Mouse (Mus musculus) midbrain, embryonic 11.5 days (tissue): ENCODE data around the gene Scyl2. TPM values are rescaled to one million over a fixed set of nuclear protein-coding genes. Genes with fewer than 3 reads are reported as not detected.
A peak's percentile ranks its signal among the peaks of the same experiment; 100 is the strongest.

Experiments used
- ATAC-seq: fragments of 200-750 bp; cut with Nextera tagmentation; 2 replicates; pipeline ENCODE4 v1.8.0; 2017; ENCODE audit warnings: moderate TSS enrichment, moderate library complexity; ENCODE audit not compliant: low FRiP score
- DNase-seq: peaks from one replicate; pipeline ENCODE4 v3.0.0; 2015; ENCODE audit warnings: low spot score; ENCODE audit errors: missing footprints
- H3K27ac ChIP-seq: fragments of 300-500 bp; sonication (generic); 2 replicates; pipeline ENCODE4 v1.5.1; 2014; ENCODE audit warnings: low read depth, low read length
- H3K27me3 ChIP-seq: fragments of 300-500 bp; sonication (generic); 2 replicates; pipeline ENCODE4 v1.6.1; 2014; ENCODE audit warnings: mild to moderate bottlenecking, low read length, moderate library complexity, mixed read lengths; ENCODE audit not compliant: control insufficient read depth, insufficient read depth
- H3K36me3 ChIP-seq: fragments of 300-500 bp; sonication (generic); 2 replicates; pipeline ENCODE4 v1.6.1; 2014; ENCODE audit warnings: mild to moderate bottlenecking, low read length, moderate library complexity, mixed read lengths; ENCODE audit not compliant: control insufficient read depth, insufficient read depth
- H3K4me1 ChIP-seq: fragments of 300-500 bp; sonication (generic); 2 replicates; pipeline ENCODE4 v1.6.1; 2014; ENCODE audit warnings: low read length; ENCODE audit not compliant: control insufficient read depth, insufficient read depth
- H3K4me2 ChIP-seq: fragments of 300-500 bp; sonication (generic); 2 replicates; pipeline ENCODE4 v1.6.1; 2014; ENCODE audit warnings: mild to moderate bottlenecking, moderate library complexity
- H3K4me3 ChIP-seq: fragments of 300-500 bp; sonication (generic); 2 replicates; pipeline ENCODE4 v1.5.1; 2014; ENCODE audit warnings: low read depth, low read length
- H3K9ac ChIP-seq: fragments of 300-500 bp; sonication (generic); 2 replicates; pipeline ENCODE4 v1.6.1; 2014; ENCODE audit warnings: low read length
- H3K9me3 ChIP-seq: fragments of 300-500 bp; sonication (generic); 2 replicates; pipeline ENCODE4 v1.6.1; 2016; ENCODE audit warnings: low read length; ENCODE audit not compliant: control insufficient read depth
- WGBS: fragments of 180-500 bp; shearing (Covaris S2); extraction: QIAGEN DNeasy Blood & Tissue Kit; methylation state at CpG from one replicate; pipeline ENCODE4 v1.1.7; 2014; 5-methylcytosine and 5-hydroxymethylcytosine counted together
- polyA plus RNA-seq: library from polyadenylated mRNA; unstranded; fragments of >200 nt; fragmentation: Nextera tagmentation; extraction: Ambion mirVana; gene quantifications from 2 replicates; pipeline ENCODE4 v1.2.1, GENCODE M21; 2014

The Scyl2 gene
- 26.2 and 31.9 TPM in 2 replicates for polyA plus RNA-seq

- Histone ChIP-seq H3K4me1 (peaks cover 8% of the 10 kb centered on the region), H3K27me3 (no peaks in the 10 kb centered on the region), H3K27ac (no peak within 1 kb of the TSS; the same call in 1 of the 2 replicates), H3K4me3 (peak within 1 kb of the TSS; percentile 100), H3K9ac (peak within 1 kb of the TSS; percentile 93), H3K4me2 (peak within 1 kb of the TSS; percentile 77), H3K36me3 (no peaks in the 10 kb centered on the region), H3K9me3 (no peaks in the 10 kb centered on the region)
- ATAC-seq (peak; percentile 99), DNase-seq (peak; percentile 99)
- 5% methylated on average over 31 of the region's 31 CpGs for WGBS
Measured at GRCm38 (mm10) chr10:89686139-89686808, at the start of gene Scyl2. Gene Scyl2 (minus strand): TSS chr10:89686285.

GRCm38 (mm10) chr10:89732001-89732794 is 46.1 kb upstream of the Scyl2 start, which contains the start of gene Actr6:
Gene Actr6 (minus strand): TSS chr10:89732295.
- H3K4me2 ChIP-seq = peak within 1 kb of the TSS; percentile 73
- ATAC-seq (peak; percentile 99), DNase-seq (peak; percentile 98)
- no peaks in the 10 kb centered on the region for H3K27me3 ChIP-seq
- no peak within 1 kb of the TSS for H3K27ac ChIP-seq
- H3K9me3 ChIP-seq = no peaks in the 10 kb centered on the region
- peak within 1 kb of the TSS; percentile 67 for H3K4me3 ChIP-seq
- H3K9ac ChIP-seq = peak within 1 kb of the TSS; percentile 73
- peaks cover 10% of the 10 kb centered on the region for H3K4me1 ChIP-seq
- H3K36me3 ChIP-seq = no peaks in the 10 kb centered on the region
- WGBS = 2% methylated on average over 49 of the region's 49 CpGs

GRCm38 (mm10) chr10:89731341-89731740 is 45.3 kb upstream of the Scyl2 start:
- ATAC-seq (no peak), DNase-seq (no peak)
- peaks cover 10% of the 10 kb centered on the region for H3K4me1 ChIP-seq
- peak overlapping the region; percentile 73 for H3K9ac ChIP-seq
- H3K9me3 ChIP-seq = no peaks in the 10 kb centered on the region
- H3K4me2 ChIP-seq = peak overlapping the region; percentile 73
- no peaks in the 10 kb centered on the region for H3K27me3 ChIP-seq
- peak overlapping the region; percentile 67 for H3K4me3 ChIP-seq
- no peaks in the 10 kb centered on the region for H3K36me3 ChIP-seq
- WGBS = 12% methylated on average over 5 of the region's 5 CpGs
- no peak overlapping the region for H3K27ac ChIP-seq

GRCm38 (mm10) chr10:89730386-89730785 is 44.3 kb upstream of the Scyl2 start:
- DNase-seq = no peak
- Histone ChIP-seq H3K27me3 (no peaks in the 10 kb centered on the region), H3K9me3 (no peaks in the 10 kb centered on the region), H3K4me3 (no peak overlapping the region), H3K36me3 (peaks cover 3% of the 10 kb centered on the region; the same call in 1 of the 2 replicates), H3K4me1 (peaks cover 10% of the 10 kb centered on the region), H3K4me2 (no peak overlapping the region), H3K27ac (no peak overlapping the region), H3K9ac (no peak overlapping the region)
- ATAC-seq = no peak
- WGBS = 84% methylated on average over 6 of the region's 6 CpGs

GRCm38 (mm10) chr10:89722247-89723195 is 36.4 kb upstream of the Scyl2 start:
- ATAC-seq (no peak), DNase-seq (no peak)
- H3K4me2 ChIP-seq = no peak overlapping the region
- 90% methylated on average over 14 of the region's 14 CpGs for WGBS
- no peak overlapping the region for H3K4me3 ChIP-seq
- no peak overlapping the region for H3K9ac ChIP-seq
- no peaks in the 10 kb centered on the region for H3K27me3 ChIP-seq
- peaks cover 10% of the 10 kb centered on the region for H3K36me3 ChIP-seq
- H3K27ac ChIP-seq = no peak overlapping the region
- no peaks in the 10 kb centered on the region for H3K4me1 ChIP-seq
- H3K9me3 ChIP-seq = no peaks in the 10 kb centered on the region

GRCm38 (mm10) chr10:89720796-89721195 is 34.7 kb upstream of the Scyl2 start:
- Histone ChIP-seq H3K27me3 (no peaks in the 10 kb centered on the region), H3K4me3 (no peak overlapping the region), H3K4me2 (no peak overlapping the region), H3K4me1 (no peaks in the 10 kb centered on the region), H3K36me3 (peaks cover 9% of the 10 kb centered on the region), H3K9ac (no peak overlapping the region), H3K9me3 (no peaks in the 10 kb centered on the region), H3K27ac (no peak overlapping the region)
- no peak for ATAC-seq
- no peak for DNase-seq
- 97% methylated on average over 3 of the region's 3 CpGs for WGBS

GRCm38 (mm10) chr10:89720252-89720651 is 34.2 kb upstream of the Scyl2 start:
- Histone ChIP-seq H3K9ac (no peak overlapping the region), H3K9me3 (no peaks in the 10 kb centered on the region), H3K4me2 (no peak overlapping the region), H3K4me1 (no peaks in the 10 kb centered on the region), H3K27ac (no peak overlapping the region), H3K4me3 (no peak overlapping the region), H3K27me3 (no peaks in the 10 kb centered on the region), H3K36me3 (peaks cover 7% of the 10 kb centered on the region)
- ATAC-seq (no peak), DNase-seq (no peak)

- Histone ChIP-seq H3K4me2 (no peak overlapping the region), H3K27ac (no peak overlapping the region), H3K4me1 (no peaks in the 10 kb centered on the region), H3K9ac (no peak overlapping the region), H3K4me3 (no peak overlapping the region), H3K9me3 (no peaks in the 10 kb centered on the region), H3K27me3 (no peaks in the 10 kb centered on the region), H3K36me3 (peaks cover 9% of the 10 kb centered on the region)
- no peak for ATAC-seq
- no peak for DNase-seq
- WGBS = 94% methylated on average over 10 of the region's 10 CpGs
Measured at GRCm38 (mm10) chr10:89714910-89715309, 28.8 kb upstream of the Scyl2 start.
